Mouse (Mus musculus): ENCODE results near the gene Ccdc130. TPM values are rescaled to one million over a fixed set of nuclear protein-coding genes. Genes with fewer than 3 reads are reported as not detected.

Ccdc130 gene
- total RNA-seq, 2 experiments from 2014 or later = 24.6 to 26.0 TPM

DNA sequence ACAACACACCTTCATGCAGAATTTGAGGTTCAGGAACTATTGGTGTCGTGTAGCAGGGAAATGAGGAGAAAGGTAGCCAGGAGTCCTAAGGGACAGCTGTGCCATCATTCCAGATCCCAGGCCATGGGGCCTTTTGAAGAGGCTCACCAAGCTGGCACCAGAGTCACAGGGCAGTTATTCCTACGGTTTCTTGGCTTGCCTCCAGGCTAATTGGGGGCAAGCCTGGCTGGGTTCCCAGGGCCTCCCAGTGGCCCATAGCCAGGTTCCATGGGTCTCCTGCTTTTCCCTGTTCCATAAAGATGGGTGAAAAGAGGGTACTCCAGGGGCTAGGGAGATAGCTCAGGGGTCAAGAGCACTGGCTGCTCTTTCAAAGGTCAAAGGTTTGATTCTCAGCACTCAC, 28.4 kb downstream of the Ccdc130 start:
- no peak for DNase-seq (ENCODE audit: low spot score in 2 of 2)
- intact Hi-C loops (cut with DNase I) = no loop called here

DNA sequence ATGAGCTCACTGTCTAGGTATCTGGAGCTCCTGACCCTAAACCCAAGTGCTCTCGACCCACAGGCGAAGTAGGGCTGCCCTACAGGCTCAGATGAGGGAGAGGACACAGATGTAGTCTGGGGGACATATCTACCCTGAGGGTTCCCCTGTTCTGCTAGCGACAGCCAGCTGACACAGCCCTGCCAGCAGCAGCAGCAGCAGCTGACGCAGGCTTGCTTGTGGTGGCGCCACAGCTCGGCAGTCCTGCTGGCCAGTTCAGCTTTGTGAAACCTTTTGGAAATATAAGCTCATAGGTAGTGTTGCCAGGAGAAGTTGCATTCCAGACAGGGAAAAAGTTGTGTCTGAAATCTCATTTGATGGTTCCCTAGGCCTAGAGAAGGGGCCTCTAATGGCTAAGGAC, 29.0 kb downstream of the Ccdc130 start:
- DNase-seq (ENCODE audit: low spot score in 2 of 2) = no peak

GRCm38 (mm10) chr8:84237542-84238229, 32.5 kb downstream of the Ccdc130 start:
- DNase-seq (ENCODE audit: low spot score in 2 of 2) = no peak
- intact Hi-C loops (cut with DNase I) = no loop called here

More for the DNA sequence above, 29.0 kb downstream of the Ccdc130 start:
- intact Hi-C loops (cut with DNase I) = no loop called here

DNA sequence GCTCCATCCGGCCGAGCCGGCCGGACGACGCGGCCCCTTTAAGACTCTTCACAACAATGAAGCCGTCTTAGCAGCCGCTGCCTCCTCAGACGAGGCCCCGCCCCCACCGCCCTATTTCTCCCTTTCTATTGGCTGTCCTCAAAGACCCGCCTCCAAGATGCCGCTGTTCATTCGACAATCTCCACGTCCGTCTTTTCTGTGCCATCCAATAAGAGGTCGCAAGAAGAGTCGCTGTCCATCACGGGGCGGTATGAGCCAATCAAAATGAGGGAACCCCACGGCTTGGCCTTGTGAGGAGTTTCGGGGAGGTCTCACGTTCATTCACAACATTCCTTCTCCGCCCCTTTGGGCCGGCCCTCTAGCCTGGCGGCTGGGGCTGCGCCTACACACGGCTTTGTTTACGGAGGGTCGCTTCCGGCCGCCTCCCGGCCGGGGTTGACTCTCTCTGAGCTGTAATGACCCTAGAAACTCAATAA, 33.1 kb downstream of the Ccdc130 start, which contains the start of gene Zswim4:
Gene Zswim4, minus strand, starts transcription at position 58 of the 476 bp plus-strand sequence.
- intact Hi-C loops (cut with DNase I) = no loop called here
- DNase-seq (ENCODE audit: low spot score in 2 of 2) = peak; percentile 99

- no peak for DNase-seq (ENCODE audit: low spot score in 2 of 2)
- intact Hi-C loops (cut with DNase I) = no loop called here
These were observed 33.7 kb downstream of the Ccdc130 start for GRCm38 (mm10) chr8:84236410-84236997.

DNA sequence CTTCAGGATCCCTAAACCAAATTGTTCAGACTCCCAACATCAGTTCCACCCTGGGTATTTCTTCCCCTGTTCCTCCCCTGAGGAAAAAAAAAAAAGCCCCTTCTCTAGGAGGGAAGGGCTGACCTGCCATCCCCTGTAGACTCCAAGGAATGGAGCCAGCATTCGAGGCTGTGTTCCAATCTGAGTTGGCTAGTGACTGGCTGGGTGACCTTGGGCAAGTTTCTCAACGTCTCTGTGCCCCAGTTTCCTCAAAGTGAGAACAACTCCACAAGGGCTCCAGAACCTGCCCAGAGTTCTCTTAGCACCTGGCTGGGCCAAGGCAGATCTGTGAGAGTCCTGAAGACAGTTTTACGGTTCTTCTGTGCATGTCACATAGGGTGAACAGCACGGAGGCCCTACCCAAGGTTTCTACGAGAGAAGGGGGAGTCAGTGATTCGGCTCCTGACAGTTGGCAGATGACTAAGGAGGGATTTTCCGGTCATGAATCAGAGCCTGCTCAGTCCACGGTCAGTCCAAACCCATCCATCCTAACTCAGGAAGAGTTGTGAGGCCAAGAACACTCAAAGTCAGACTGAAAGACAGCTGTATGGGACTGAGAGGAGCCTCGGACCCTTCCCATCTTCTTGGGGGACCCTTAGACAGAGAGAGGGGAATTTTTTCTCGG, 34.3 kb downstream of the Ccdc130 start:
- intact Hi-C loops (cut with DNase I) = no loop called here
- DNase-seq (ENCODE audit: low spot score in 2 of 2) = no peak

DNA sequence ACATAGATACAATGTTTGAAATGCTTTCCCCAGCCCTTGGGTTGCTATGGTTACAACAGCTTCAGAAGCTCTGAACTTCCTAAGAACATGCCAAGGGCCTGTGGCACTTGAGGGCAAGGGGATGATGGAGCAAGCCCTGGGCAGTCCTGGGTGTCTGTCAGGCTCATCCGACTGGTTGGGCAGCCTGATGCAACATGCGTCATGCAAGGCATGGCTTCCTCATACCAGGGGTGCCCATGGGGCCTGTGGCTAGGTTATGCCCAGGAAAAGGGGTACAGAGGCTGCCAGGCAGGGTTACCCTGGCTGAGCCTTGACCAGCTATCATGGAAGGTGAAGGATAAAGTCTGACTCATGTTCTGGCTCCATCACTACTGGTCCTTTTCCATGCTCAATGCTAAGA, 37.1 kb downstream of the Ccdc130 start:
- intact Hi-C loops (cut with DNase I) = no loop called here
- DNase-seq (ENCODE audit: low spot score in 2 of 2) = no peak

- intact Hi-C loops (cut with DNase I) = no loop called here
- no peak for DNase-seq (ENCODE audit: low spot score in 2 of 2)
These were observed 39.4 kb downstream of the Ccdc130 start for GRCm38 (mm10) chr8:84230735-84231134.

DNA sequence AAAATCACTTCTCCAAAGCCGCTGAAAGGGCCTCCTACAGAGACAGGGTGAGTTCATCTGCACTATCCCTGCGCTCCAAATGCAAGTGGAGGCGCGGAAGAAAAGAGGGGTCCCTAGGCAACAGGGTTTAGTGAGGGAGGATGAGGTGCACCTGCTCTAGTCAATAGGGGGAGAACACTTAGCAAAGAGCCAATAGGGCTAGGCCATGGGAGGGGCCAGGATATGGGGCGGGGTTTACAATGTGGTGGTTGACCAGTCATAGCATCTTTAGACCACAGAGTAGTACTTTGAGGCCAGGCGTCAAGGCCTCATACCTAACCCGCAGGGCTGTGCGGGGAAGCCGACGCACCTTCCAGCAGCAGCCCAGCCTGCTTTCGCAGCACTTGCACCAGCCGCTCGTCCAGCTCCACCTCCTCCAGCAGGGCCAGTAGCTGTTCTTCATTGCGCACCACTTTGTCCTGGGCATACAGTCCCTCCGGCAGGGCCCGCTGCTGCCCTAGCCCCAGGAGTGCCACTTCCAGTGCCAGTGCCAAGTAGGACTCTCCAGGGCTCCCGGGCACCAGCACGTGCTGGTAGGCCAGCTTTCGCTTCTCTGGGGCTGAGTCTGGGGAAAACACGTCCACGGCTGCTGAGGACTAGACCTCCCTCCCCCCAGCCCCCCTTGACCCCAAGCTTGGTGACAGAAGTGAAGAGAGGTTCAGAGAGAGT, 46.7 kb downstream of the Ccdc130 start:
- intact Hi-C loops (cut with DNase I) = no loop called here
- DNase-seq (ENCODE audit: low spot score in 2 of 2) = no peak

DNA sequence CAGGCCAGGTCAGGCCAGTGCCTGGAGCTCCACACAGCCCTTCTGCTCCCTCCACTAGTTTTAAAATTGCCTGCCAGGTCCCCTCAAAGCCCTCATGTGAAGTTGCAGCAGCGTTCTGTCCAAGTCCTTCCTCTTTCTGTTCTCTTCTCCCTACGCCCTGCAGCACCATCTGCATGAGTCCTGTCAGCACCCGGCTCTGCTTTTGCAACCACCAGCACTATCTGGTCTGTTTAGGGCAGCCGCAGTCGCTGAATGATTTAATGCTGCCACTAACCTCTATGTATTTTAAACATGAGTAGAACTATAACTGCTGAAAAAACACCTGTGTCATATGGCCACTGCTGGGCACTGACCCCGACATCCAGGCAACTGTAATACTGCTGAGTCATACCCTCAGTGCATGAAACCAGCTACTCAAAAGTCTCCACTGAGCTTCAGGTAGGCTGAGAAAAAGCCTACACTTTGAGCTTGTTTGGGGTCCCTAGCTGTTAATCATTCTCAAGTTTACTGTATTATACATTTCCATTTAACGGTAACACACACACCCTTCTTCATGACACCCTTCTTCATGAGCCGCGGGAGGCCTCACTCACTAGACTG, 47.5 kb downstream of the Ccdc130 start:
- intact Hi-C loops (cut with DNase I) = no loop called here

GRCm38 (mm10) chr8:84220105-84220504, 50.1 kb downstream of the Ccdc130 start:
- intact Hi-C loops (cut with DNase I) = no loop called here
- DNase-seq (ENCODE audit: low spot score in 2 of 2) = no peak

More for the DNA sequence above, 47.5 kb downstream of the Ccdc130 start:
- DNase-seq (ENCODE audit: low spot score in 2 of 2) = no peak

DNA sequence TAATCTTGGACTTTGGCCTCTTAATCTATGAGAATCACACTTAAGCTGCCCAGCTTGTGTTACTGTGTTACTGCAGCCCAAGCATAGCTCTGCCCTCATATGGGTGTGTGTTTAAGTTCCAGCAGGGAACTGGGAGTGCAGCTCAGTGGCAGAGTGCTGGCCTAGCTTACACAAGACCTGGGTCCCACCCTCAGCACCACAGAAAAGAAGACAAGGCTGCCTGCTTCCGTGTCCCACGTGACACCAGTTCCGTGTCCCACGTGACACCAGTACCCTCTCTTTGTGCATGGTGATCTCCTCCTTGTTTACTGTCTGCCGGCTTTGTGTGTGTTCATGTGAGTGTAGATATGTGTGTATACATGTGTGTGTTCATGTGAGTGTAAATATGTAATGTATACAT, 52.0 kb downstream of the Ccdc130 start:
- intact Hi-C loops (cut with DNase I) = no loop called here
- no peak for DNase-seq (ENCODE audit: low spot score in 2 of 2)

DNA sequence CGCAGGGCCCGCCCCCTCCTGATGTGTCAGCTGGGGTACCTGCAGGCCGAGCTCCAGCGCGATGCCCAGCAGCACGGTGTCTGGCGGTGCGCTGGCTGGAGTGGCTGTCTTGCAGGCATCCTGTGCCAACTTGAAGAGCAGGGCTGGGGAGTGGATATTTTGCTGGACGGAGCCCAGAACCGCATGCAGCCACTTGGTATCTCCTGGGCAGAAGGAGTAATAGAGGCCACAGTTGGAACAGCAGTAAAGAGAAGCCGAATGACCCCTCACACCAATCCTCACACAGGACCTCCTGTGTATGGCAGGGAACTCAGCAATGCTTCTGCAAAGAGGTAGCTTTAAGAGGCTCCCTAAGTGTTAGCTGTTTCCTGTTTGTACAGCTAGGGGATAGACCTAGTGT, 53.0 kb downstream of the Ccdc130 start:
- no peak for DNase-seq (ENCODE audit: low spot score in 2 of 2)
- intact Hi-C loops (cut with DNase I) = no loop called here

- intact Hi-C loops (cut with DNase I) = no loop called here
- DNase-seq (ENCODE audit: low spot score in 2 of 2) = no peak
These were observed 56.9 kb downstream of the Ccdc130 start for GRCm38 (mm10) chr8:84213277-84213676.

- intact Hi-C loops (cut with DNase I) = no loop called here
- no peak for DNase-seq (ENCODE audit: low spot score in 2 of 2)
These were observed 58.2 kb downstream of the Ccdc130 start for GRCm38 (mm10) chr8:84211881-84212563.

DNA sequence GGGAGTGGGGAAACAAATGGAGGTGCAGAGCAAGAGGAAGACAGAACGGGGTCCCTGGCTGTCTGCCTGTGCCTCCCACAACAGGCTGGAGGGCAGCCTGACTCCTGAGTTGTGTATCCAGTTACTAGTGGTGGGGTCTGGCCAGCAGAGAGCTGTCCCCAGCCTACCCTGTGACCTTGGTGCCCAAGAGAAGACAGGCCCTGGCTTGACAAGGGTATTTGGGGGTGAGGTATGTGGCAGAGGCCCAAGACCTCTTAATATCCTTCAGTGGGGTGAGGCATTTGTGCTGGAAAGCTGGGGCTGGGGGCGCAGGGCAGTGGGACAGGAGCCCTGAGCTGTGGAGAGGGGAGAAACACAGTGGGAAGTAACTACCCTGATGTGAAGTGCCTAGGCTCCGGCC, 59.0 kb downstream of the Ccdc130 start:
- intact Hi-C loops (cut with DNase I) = no loop called here
- DNase-seq (ENCODE audit: low spot score in 2 of 2) = no peak

GRCm38 (mm10) chr8:84210167-84210791, 59.9 kb downstream of the Ccdc130 start:
- intact Hi-C loops (cut with DNase I) = loop anchor here (1.0 kb wide), 1 partner anchor 24 kb away; no protein-coding TSS in a partner anchor
- DNase-seq (ENCODE audit: low spot score in 2 of 2) = peak; percentile 80 to 85

Data from left cerebral cortex, postnatal 14 days (tissue).